Mouse (Mus musculus): Measurements from ENCODE around the gene Txnrd2. TPM values are rescaled to one million over a fixed set of nuclear protein-coding genes. Genes with fewer than 3 reads are reported as not detected.
A peak's percentile ranks its signal among the peaks of the same experiment; 100 is the strongest.

Txnrd2 gene
- total RNA-seq, 2 experiments from 2014 or later, result 15.3 to 22.4 TPM

GRCm38 (mm10) chr16:18479667-18480066 is 53.5 kb downstream of the Txnrd2 start:
- no peak for DNase-seq (ENCODE audit: low spot score in 2 of 2)

- no peak for DNase-seq (ENCODE audit: low spot score in 2 of 2)
Observed at GRCm38 (mm10) chr16:18480933-18481485, 54.8 kb downstream of the Txnrd2 start.

GRCm38 (mm10) chr16:18482431-18482830 is 56.2 kb downstream of the Txnrd2 start:
- no peak for DNase-seq (ENCODE audit: low spot score in 2 of 2)

GRCm38 (mm10) chr16:18483839-18484238 is 57.7 kb downstream of the Txnrd2 start:
- DNase-seq (ENCODE audit: low spot score in 2 of 2), result no peak

GRCm38 (mm10) chr16:18484386-18484785 is 58.2 kb downstream of the Txnrd2 start:
- no peak for DNase-seq (ENCODE audit: low spot score in 2 of 2)

- no peak for DNase-seq (ENCODE audit: low spot score in 2 of 2)
Observed at GRCm38 (mm10) chr16:18484794-18485435, 58.7 kb downstream of the Txnrd2 start.

GRCm38 (mm10) chr16:18486126-18486525 is 59.9 kb downstream of the Txnrd2 start:
- no peak for DNase-seq (ENCODE audit: low spot score in 2 of 2)

- no peak for DNase-seq (ENCODE audit: low spot score in 2 of 2)
Observed at GRCm38 (mm10) chr16:18490281-18490680, 64.1 kb downstream of the Txnrd2 start.

- no peak for DNase-seq (ENCODE audit: low spot score in 2 of 2)
Observed at GRCm38 (mm10) chr16:18490894-18491293, 64.7 kb downstream of the Txnrd2 start.

- DNase-seq (ENCODE audit: low spot score in 2 of 2), result no peak
Observed at GRCm38 (mm10) chr16:18497865-18498515, 71.8 kb downstream of the Txnrd2 start.

GRCm38 (mm10) chr16:18498558-18498990 is 72.4 kb downstream of the Txnrd2 start, which contains the start of the genes Gnb1l and Rtl10:
TSS of gene Gnb1l (plus strand) at chr16:18498713.
TSS of gene Rtl10 (plus strand) at chr16:18498901.
- peak; percentile 93 to 96 for DNase-seq (ENCODE audit: low spot score in 2 of 2)

GRCm38 (mm10) chr16:18498996-18499395 is 72.8 kb downstream of the Txnrd2 start:
- peak in 1 of 2 experiments; percentile 21 for DNase-seq (ENCODE audit: low spot score in 2 of 2)

- no peak for DNase-seq (ENCODE audit: low spot score in 2 of 2)
Observed at GRCm38 (mm10) chr16:18501531-18501930, 75.3 kb downstream of the Txnrd2 start.

- no peak for DNase-seq (ENCODE audit: low spot score in 2 of 2)
Observed at GRCm38 (mm10) chr16:18503566-18504342, 77.6 kb downstream of the Txnrd2 start.

- no peak for DNase-seq (ENCODE audit: low spot score in 2 of 2)
Observed at GRCm38 (mm10) chr16:18506524-18507199, 80.5 kb downstream of the Txnrd2 start.

GRCm38 (mm10) chr16:18507200-18507549 is 81.0 kb downstream of the Txnrd2 start:
- DNase-seq (ENCODE audit: low spot score in 2 of 2), result no peak

GRCm38 (mm10) chr16:18511741-18512140 is 85.6 kb downstream of the Txnrd2 start:
- no peak for DNase-seq (ENCODE audit: low spot score in 2 of 2)

GRCm38 (mm10) chr16:18513508-18513907 is 87.3 kb downstream of the Txnrd2 start:
- no peak for DNase-seq (ENCODE audit: low spot score in 2 of 2)

GRCm38 (mm10) chr16:18518091-18518490 is 91.9 kb downstream of the Txnrd2 start:
- DNase-seq (ENCODE audit: low spot score in 2 of 2), result peak; percentile 39 to 62

GRCm38 (mm10) chr16:18523563-18524245 is 97.5 kb downstream of the Txnrd2 start:
- DNase-seq (ENCODE audit: low spot score in 2 of 2), result no peak
